In the genomic region with DNA sequence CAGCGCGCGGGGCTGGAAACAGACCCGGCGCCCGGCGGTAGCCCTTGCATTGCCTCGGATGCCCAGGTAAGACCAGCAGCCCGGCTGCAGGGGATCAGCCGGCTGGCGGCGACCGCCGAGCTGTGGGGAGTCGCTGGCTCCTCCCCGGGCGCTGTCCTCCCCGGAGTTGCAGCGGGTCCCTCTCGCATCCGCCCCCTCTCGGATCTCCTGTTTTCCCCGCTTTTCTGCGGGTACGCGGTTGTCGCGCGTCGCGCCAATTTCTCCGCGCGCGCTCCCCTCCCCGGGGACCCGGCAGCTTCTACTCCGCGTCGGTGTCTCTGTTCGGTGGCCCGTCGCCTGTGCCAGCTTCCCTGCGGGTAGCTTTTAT, we compare ENCODE assay signal across 8 mouse cellular contexts. TPM values are rescaled to one million over a fixed set of nuclear protein-coding genes. Genes with fewer than 3 reads are reported as not detected.
DNase-seq lines count a peak whose midpoint lies in the region; ATAC-seq and TF ChIP-seq lines count a peak whose summit lies in the region.

No protein-coding gene starts in this region.

- H3K36me3 ChIP-seq in hindbrain, embryonic 14.5 days (replicated peaks; ENCODE audit: control insufficient read depth, insufficient read depth): no peaks in the 10 kb centered on the region
- no peaks in the 10 kb centered on the region for H3K36me3 ChIP-seq in midbrain, embryonic 13.5 days

- peak overlapping the region; percentile 66 for H3K4me2 ChIP-seq in hindbrain, embryonic 14.5 days (replicated peaks)
- peak overlapping the region; percentile 63 for H3K4me2 ChIP-seq in midbrain, embryonic 13.5 days (replicated peaks)

- H3K27ac ChIP-seq in hindbrain, embryonic 14.5 days: peak overlapping the region; percentile 92
- peak overlapping the region; percentile 97 for H3K27ac ChIP-seq in midbrain, embryonic 13.5 days

- under 1% methylated on average over 44 of the region's 44 CpGs for WGBS in lung, adult 2 months
- under 1% methylated on average over 43 of the region's 44 CpGs for WGBS in hindbrain, embryonic 14.5 days
- 1% methylated on average over 43 of the region's 44 CpGs for WGBS in midbrain, embryonic 13.5 days

- H3K4me1 ChIP-seq in lung, adult 2 months (ENCODE audit: control insufficient read depth, insufficient read depth, low read length): peaks cover 12% of the 10 kb centered on the region
- peaks cover 21% of the 10 kb centered on the region for H3K4me1 ChIP-seq in hindbrain, embryonic 14.5 days (replicated peaks; ENCODE audit: control insufficient read depth, insufficient read depth, low read length)
- H3K4me1 ChIP-seq in midbrain, embryonic 13.5 days (replicated peaks): peaks cover 31% of the 10 kb centered on the region

- no peaks in the 10 kb centered on the region for H3K9me3 ChIP-seq in hindbrain, embryonic 14.5 days (ENCODE audit: control insufficient read depth, low read length)
- no peaks in the 10 kb centered on the region for H3K9me3 ChIP-seq in midbrain, embryonic 13.5 days

- H3K4me3 ChIP-seq in lung, adult 2 months (replicated peaks; ENCODE audit: extremely low read depth, low read depth, low read length): peak overlapping the region; percentile 64
- H3K4me3 ChIP-seq in hindbrain, embryonic 14.5 days (replicated peaks; ENCODE audit: low read length): peak overlapping the region; percentile 65
- peak overlapping the region; percentile 74 for H3K4me3 ChIP-seq in midbrain, embryonic 13.5 days (replicated peaks)

- no peaks in the 10 kb centered on the region for H3K27me3 ChIP-seq in hindbrain, embryonic 14.5 days (ENCODE audit: control insufficient read depth, insufficient read depth, low read length)
- no peaks in the 10 kb centered on the region for H3K27me3 ChIP-seq in midbrain, embryonic 13.5 days

- H3K9ac ChIP-seq in hindbrain, embryonic 14.5 days: peak overlapping the region; percentile 75
- H3K9ac ChIP-seq in midbrain, embryonic 13.5 days (replicated peaks): peak overlapping the region; percentile 84

- TF ChIP-seq POLR2A in lung, adult 2 months (IDR thresholded peaks at IDR 0.05; ENCODE audit: borderline replicate concordance, extremely low read depth, low read depth, low read length): 0 out of 2 replicates have a peak, but pooled peaks have one; percentile 31

- peak; percentile 53 for ATAC-seq in common myeloid progenitor, adult 5-6 weeks (replicated peaks; ENCODE audit: low read depth, poor library complexity, severe bottlenecking)
- peak; percentile 81; the same call in 1 of the 2 replicates for ATAC-seq in hindbrain, embryonic 14.5 days (ENCODE audit: low FRiP score)
- ATAC-seq in midbrain, embryonic 13.5 days: peak; percentile 91

- no peak for TF ChIP-seq CTCF in lung, adult 2 months (IDR thresholded peaks at IDR 0.05; ENCODE audit: insufficient read depth, low read length)

- DNase-seq in lung, adult 2 months: no peak
- DNase-seq in lung, postnatal 4 days: no peak
- DNase-seq in hindbrain, embryonic 14.5 days (ENCODE audit: low spot score): peak; percentile 69
- DNase-seq in cerebellum, postnatal 36 days: no peak
- DNase-seq in c-Kit-positive CD71-positive TER-119-positive erythroid progenitor cells, embryonic 14.5 days (ENCODE audit: low spot score): no peak
- no peak for DNase-seq in right cerebral cortex, postnatal 36 days (ENCODE audit: low spot score in 2 of 2)

RNA-seq across cellular contexts. Expression of a gene that starts 0.4 kb away (rescaled TPM):
- 16.2 and 22.5 TPM in 2 replicates for polyA plus RNA-seq in lung, adult 2 months (2012; rRNA removed)
- total RNA-seq in common myeloid progenitor, adult 5-6 weeks (2017): 10.0 and 21.4 TPM in 2 replicates
- polyA plus RNA-seq in hindbrain, embryonic 14.5 days (2014; fragmentation: Nextera tagmentation; extraction: Ambion mirVana): 26.4 and 32.5 TPM in 2 replicates
- polyA plus RNA-seq in midbrain, embryonic 13.5 days (2015; fragmentation: Nextera tagmentation; extraction: Ambion mirVana): 27.9 and 28.2 TPM in 2 replicates

RNA-seq across cellular contexts. Expression of a gene that starts 0.5 kb away (rescaled TPM):
- polyA plus RNA-seq in lung, adult 2 months (2012; rRNA removed): 6.6 and 8.4 TPM in 2 replicates
- total RNA-seq in common myeloid progenitor, adult 5-6 weeks (2017): 41.3 and 101 TPM in 2 replicates
- polyA plus RNA-seq in hindbrain, embryonic 14.5 days (2014; fragmentation: Nextera tagmentation; extraction: Ambion mirVana): 29.4 and 31.3 TPM in 2 replicates
- polyA plus RNA-seq in midbrain, embryonic 13.5 days (2015; fragmentation: Nextera tagmentation; extraction: Ambion mirVana): 30.2 and 31.5 TPM in 2 replicates

RNA-seq across cellular contexts. Expression of a gene that starts 28.7 kb away (rescaled TPM):
- 2.8 and 4.7 TPM in 2 replicates for polyA plus RNA-seq in lung, adult 2 months (2012; rRNA removed)
- 41.1 and 52.2 TPM in 2 replicates for total RNA-seq in common myeloid progenitor, adult 5-6 weeks (2017)
- 25.4 and 28.2 TPM in 2 replicates for polyA plus RNA-seq in hindbrain, embryonic 14.5 days (2014; fragmentation: Nextera tagmentation; extraction: Ambion mirVana)
- polyA plus RNA-seq in midbrain, embryonic 13.5 days (2015; fragmentation: Nextera tagmentation; extraction: Ambion mirVana): 14.5 and 17.5 TPM in 2 replicates
